Comparison of ENCODE assay signal across 8 mouse cellular contexts in the genomic region with DNA sequence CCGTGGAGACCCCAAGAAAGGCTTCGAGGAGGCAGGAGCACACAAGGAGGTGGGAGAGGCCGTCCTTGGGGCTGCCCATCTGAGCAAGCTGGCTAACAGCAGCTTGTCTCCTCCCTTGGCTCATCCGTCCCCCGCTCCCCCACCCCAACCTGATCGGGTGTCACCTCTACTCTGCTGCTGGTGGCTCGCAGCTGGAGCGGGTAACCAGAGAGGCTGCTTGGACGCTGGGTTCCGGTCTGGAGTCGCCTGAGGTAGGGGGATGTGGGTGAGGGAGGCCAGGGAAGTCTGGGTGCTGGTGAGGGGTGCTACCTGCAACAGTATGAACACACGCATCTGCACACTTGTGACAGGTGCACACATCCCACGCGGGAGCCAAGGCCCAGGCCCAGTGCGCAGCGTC. TPM values are rescaled to one million over a fixed set of nuclear protein-coding genes. Genes with fewer than 3 reads are reported as not detected.
DNase-seq lines count a peak whose midpoint lies in the region; ATAC-seq and TF ChIP-seq lines count a peak whose summit lies in the region.

A gene (plus strand): TSS at position 151 of the 400 bp plus-strand sequence.

- H3K27ac ChIP-seq in hindbrain, embryonic 15.5 days (replicated peaks): peak within 1 kb of the TSS; percentile 91
- peak within 1 kb of the TSS; percentile 91 for H3K27ac ChIP-seq in liver, postnatal 0 days (ENCODE audit: low read depth)

- no peak for TF ChIP-seq CTCF in liver, postnatal 0 days (IDR thresholded peaks at IDR 0.05; ENCODE audit: low read depth)

- H3K36me3 ChIP-seq in hindbrain, embryonic 15.5 days: peaks cover 9% of the 10 kb centered on the region; the same call in 1 of the 2 replicates
- H3K36me3 ChIP-seq in liver, postnatal 0 days (replicated peaks; ENCODE audit: insufficient read depth, low read length): 0 out of 2 replicates have a peak, but pooled peaks cover 5% of the 10 kb centered on the region

- WGBS in hindbrain, embryonic 15.5 days: 87% methylated on average over 16 of the region's 16 CpGs
- 83% methylated on average over 16 of the region's 16 CpGs for WGBS in liver, postnatal 0 days (ENCODE audit: insufficient replicate concordance)

- peaks cover 28% of the 10 kb centered on the region for H3K4me1 ChIP-seq in hindbrain, embryonic 15.5 days (replicated peaks)
- H3K4me1 ChIP-seq in liver, postnatal 0 days (ENCODE audit: insufficient read depth): peaks cover 18% of the 10 kb centered on the region

- peak within 1 kb of the TSS; percentile 83 for H3K4me2 ChIP-seq in hindbrain, embryonic 15.5 days
- peak within 1 kb of the TSS; percentile 93 for H3K4me2 ChIP-seq in liver, postnatal 0 days (ENCODE audit: low read depth, low read length)

- no peak for DNase-seq in gastrocnemius, postnatal 4 days (ENCODE audit: low spot score in 2 of 2)
- no peak for DNase-seq in gastrocnemius, postnatal 25 days
- peak; percentile 33 for DNase-seq in thymus, postnatal 4 days
- DNase-seq in thymus, postnatal 25 days: no peak
- no peak for DNase-seq in liver, postnatal 0 days
- DNase-seq in natural killer cell, adult 2 months (ENCODE audit: low spot score in 2 of 2): no peak
- no peak for DNase-seq in frontal cortex, postnatal 36 days (ENCODE audit: low spot score in 2 of 2)

- peak within 1 kb of the TSS; percentile 80 for H3K4me3 ChIP-seq in hindbrain, embryonic 15.5 days
- H3K4me3 ChIP-seq in liver, postnatal 0 days (ENCODE audit: low read depth, low read length): peak within 1 kb of the TSS; percentile 80

- peak; percentile 1; the same call in 1 of the 2 replicates for ATAC-seq in hindbrain, embryonic 15.5 days (ENCODE audit: low FRiP score, low read depth)
- no peak for ATAC-seq in liver, postnatal 0 days

- TF ChIP-seq EP300 in liver, postnatal 0 days (IDR thresholded peaks at IDR 0.05; ENCODE audit: low read depth): no peak

- no peaks in the 10 kb centered on the region for H3K9me3 ChIP-seq in hindbrain, embryonic 15.5 days
- H3K9me3 ChIP-seq in liver, postnatal 0 days (ENCODE audit: low read length): no peaks in the 10 kb centered on the region

- peaks cover 2% of the 10 kb centered on the region; the same call in 1 of the 2 replicates for H3K27me3 ChIP-seq in hindbrain, embryonic 15.5 days
- H3K27me3 ChIP-seq in liver, postnatal 0 days (ENCODE audit: insufficient read depth, low read length): no peaks in the 10 kb centered on the region

- H3K9ac ChIP-seq in hindbrain, embryonic 15.5 days: peak within 1 kb of the TSS; percentile 79
- peak within 1 kb of the TSS; percentile 73 for H3K9ac ChIP-seq in liver, postnatal 0 days (replicated peaks)

RNA-seq across cellular contexts. Expression of the gene that starts here (rescaled TPM):
- 10 to 100 TPM; 16.0 to 17.7 TPM for total RNA-seq in gastrocnemius, postnatal 4 days (2021)
- 1 to 10 TPM; 5.9 to 9.5 TPM for total RNA-seq in gastrocnemius, postnatal 25 days (2021)
- polyA plus RNA-seq in hindbrain, embryonic 15.5 days (2015; fragmentation: Nextera tagmentation; extraction: Ambion mirVana): 19.4 and 23.6 TPM in 2 replicates
- polyA plus RNA-seq in liver, postnatal 0 days (2015; fragmentation: Nextera tagmentation; extraction: Ambion mirVana): 1.8 and 2.1 TPM in 2 replicates
